ENCODE assay signal across 15 mouse cellular contexts in the genomic region with DNA sequence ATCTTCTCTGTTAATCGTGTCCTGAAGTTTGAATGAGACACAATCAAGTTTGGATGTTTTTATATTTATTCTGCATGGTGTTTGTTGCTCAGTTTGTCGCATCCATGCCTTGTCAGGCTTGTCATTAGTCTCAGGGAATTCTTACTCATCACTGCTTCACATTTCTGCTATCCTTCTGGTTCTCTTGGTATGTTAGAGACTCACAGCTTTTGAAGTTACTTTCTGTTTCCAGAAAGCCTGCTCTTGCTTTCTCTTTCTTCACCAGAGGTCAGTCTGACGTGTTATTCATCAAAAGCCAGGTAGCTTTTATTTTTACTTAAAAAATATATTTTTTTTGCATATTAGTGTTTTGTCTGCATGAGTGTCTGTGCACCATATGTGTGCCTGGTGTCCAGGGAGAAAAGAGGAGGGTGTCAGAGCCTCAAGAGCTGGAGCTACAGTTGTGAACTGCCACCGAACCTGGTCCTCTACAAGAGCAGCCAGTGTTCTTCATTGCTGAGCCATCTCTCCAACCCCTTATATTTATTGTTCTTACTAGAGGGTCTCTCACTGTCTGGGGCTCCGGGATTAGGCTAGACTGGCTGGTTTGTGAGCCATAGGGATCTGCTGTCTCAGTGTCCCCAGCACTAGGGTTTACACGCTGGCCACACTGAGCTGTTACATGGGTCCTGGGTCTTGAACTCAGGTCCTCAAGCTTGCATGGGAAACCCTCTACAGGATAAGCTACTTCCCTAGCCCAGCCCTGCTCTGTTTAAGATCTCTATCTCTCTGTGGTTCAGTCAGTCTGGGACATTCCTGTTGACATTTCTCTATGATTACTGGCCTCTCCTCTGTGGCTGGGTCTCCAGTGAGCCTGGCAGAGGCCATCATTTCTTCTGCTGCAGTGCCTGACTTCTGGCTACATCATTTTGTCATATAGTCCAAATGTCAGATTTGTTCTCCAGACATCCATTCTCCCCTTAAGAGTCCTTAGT. TPM values are rescaled to one million over a fixed set of nuclear protein-coding genes. Genes with fewer than 3 reads are reported as not detected.
A peak's percentile ranks its signal among the peaks of the same experiment; 100 is the strongest.
DNase-seq lines count a peak whose midpoint lies in the region; ATAC-seq lines count a peak whose summit lies in the region.
"Had no signal": no experiment of that assay in that cellular context is flagged by ENCODE, and none has a peak within 500 bp of the region (broad histone marks: within the 10 kb centered on the region; RNA-seq: fewer than 3 reads in every experiment).

No protein-coding gene starts in this region.

- no peaks in the 10 kb centered on the region for H3K9me3 ChIP-seq in midbrain, embryonic 11.5 days (ENCODE audit: control insufficient read depth, low read length)
- no peaks in the 10 kb centered on the region for H3K9me3 ChIP-seq in midbrain, embryonic 10.5 days (replicated peaks)
- no peaks in the 10 kb centered on the region for H3K9me3 ChIP-seq in embryonic facial prominence, embryonic 14.5 days (ENCODE audit: control insufficient read depth, low read length)
- H3K9me3 ChIP-seq: forebrain, embryonic 15.5 days; lung, embryonic 15.5 days had no signal

- no peak overlapping the region for H3K4me2 ChIP-seq in midbrain, embryonic 11.5 days
- H3K4me2 ChIP-seq in embryonic facial prominence, embryonic 14.5 days (ENCODE audit: low read depth, low read length): no peak overlapping the region
- H3K4me2 ChIP-seq: forebrain, embryonic 15.5 days; lung, embryonic 15.5 days had no signal

- no peaks in the 10 kb centered on the region for H3K36me3 ChIP-seq in midbrain, embryonic 11.5 days (ENCODE audit: control insufficient read depth, insufficient read depth, low read length)
- H3K36me3 ChIP-seq in midbrain, embryonic 10.5 days: no peaks in the 10 kb centered on the region
- no peaks in the 10 kb centered on the region for H3K36me3 ChIP-seq in embryonic facial prominence, embryonic 14.5 days (ENCODE audit: control insufficient read depth, insufficient read depth, low read length)
- H3K36me3 ChIP-seq: forebrain, embryonic 15.5 days; lung, embryonic 15.5 days had no signal

- WGBS in midbrain, embryonic 11.5 days: 84% methylated on average over 6 of the region's 6 CpGs
- WGBS in midbrain, embryonic 10.5 days: 77% methylated on average over 6 of the region's 6 CpGs
- WGBS in embryonic facial prominence, embryonic 14.5 days: 68% methylated on average over 6 of the region's 6 CpGs

- peaks cover 8% of the 10 kb centered on the region; the same call in 1 of the 2 replicates for H3K4me1 ChIP-seq in midbrain, embryonic 11.5 days (ENCODE audit: control insufficient read depth, insufficient read depth, low read length)
- peaks cover 27% of the 10 kb centered on the region for H3K4me1 ChIP-seq in midbrain, embryonic 10.5 days
- H3K4me1 ChIP-seq in embryonic facial prominence, embryonic 14.5 days (ENCODE audit: control insufficient read depth, insufficient read depth, low read length): peaks cover 34% of the 10 kb centered on the region

- peak; percentile 90 for DNase-seq in heart, adult 11 months
- no peak for DNase-seq in heart, postnatal 36 days
- peak; percentile 49 for DNase-seq in midbrain, embryonic 11.5 days (ENCODE audit: low spot score, missing footprints)
- DNase-seq in midbrain, embryonic 10.5 days (ENCODE audit: low spot score): no peak
- no peak for DNase-seq in embryonic facial prominence, embryonic 14.5 days (ENCODE audit: low spot score)
- no peak for DNase-seq in adrenal gland, adult 18-20 months (ENCODE audit: low spot score in 2 of 2)
- no peak for DNase-seq in gastrocnemius, postnatal 10 days
- DNase-seq: adrenal gland, postnatal 10 days; cerebellum, postnatal 25 days; gastrocnemius, postnatal 14 days; thymus, postnatal 36 days had no signal

- H3K9ac ChIP-seq in midbrain, embryonic 11.5 days (ENCODE audit: low read length): no peak overlapping the region
- H3K9ac ChIP-seq in embryonic facial prominence, embryonic 14.5 days (ENCODE audit: low read depth, low read length): 0 out of 2 replicates have a peak overlapping the region, but pooled peaks have one; percentile 14
- H3K9ac ChIP-seq: forebrain, embryonic 15.5 days; lung, embryonic 15.5 days had no signal

- H3K27ac ChIP-seq in midbrain, embryonic 11.5 days (ENCODE audit: low read depth, low read length): no peak overlapping the region
- H3K27ac ChIP-seq in midbrain, embryonic 10.5 days (replicated peaks): no peak overlapping the region; the same call in 1 of the 2 replicates
- H3K27ac ChIP-seq in embryonic facial prominence, embryonic 14.5 days (replicated peaks; ENCODE audit: low read depth, low read length): no peak overlapping the region
- H3K27ac ChIP-seq: forebrain, embryonic 15.5 days; kidney, postnatal 0 days; lung, embryonic 15.5 days had no signal

- no peak overlapping the region for H3K4me3 ChIP-seq in midbrain, embryonic 11.5 days (ENCODE audit: low read depth, low read length)
- H3K4me3 ChIP-seq in midbrain, embryonic 10.5 days: no peak overlapping the region
- no peak overlapping the region for H3K4me3 ChIP-seq in embryonic facial prominence, embryonic 14.5 days (ENCODE audit: low read depth, low read length)
- H3K4me3 ChIP-seq: forebrain, embryonic 15.5 days; lung, embryonic 15.5 days had no signal

- ATAC-seq in midbrain, embryonic 11.5 days (ENCODE audit: low FRiP score): no peak
- ATAC-seq in embryonic facial prominence, embryonic 14.5 days (ENCODE audit: low read depth): no peak
- ATAC-seq: forebrain, embryonic 15.5 days had no signal

- H3K27me3 ChIP-seq in midbrain, embryonic 11.5 days (ENCODE audit: control insufficient read depth, insufficient read depth, low read length): no peaks in the 10 kb centered on the region; the same call in 1 of the 2 replicates
- H3K27me3 ChIP-seq in midbrain, embryonic 10.5 days (ENCODE audit: low read depth, poor library complexity, severe bottlenecking): no peaks in the 10 kb centered on the region
- H3K27me3 ChIP-seq in embryonic facial prominence, embryonic 14.5 days (replicated peaks; ENCODE audit: control insufficient read depth, insufficient read depth, low read length): no peaks in the 10 kb centered on the region
- H3K27me3 ChIP-seq: CH12.LX; forebrain, embryonic 15.5 days; lung, embryonic 15.5 days had no signal

- intact Hi-C loops in heart, postnatal 36 days (cut with DNase I): loop anchor here (2.0 to 5.0 kb wide), 3 partner anchors 32 to 73 kb away; no protein-coding TSS in a partner anchor

RNA-seq across cellular contexts. Expression of a gene that starts 51.3 kb away (rescaled TPM):
- total RNA-seq in heart, postnatal 36 days (2021): 100 to 1,000 TPM; 273 to 286 TPM
- polyA plus RNA-seq in midbrain, embryonic 11.5 days (2014; fragmentation: Nextera tagmentation; extraction: Ambion mirVana): 23.2 and 25.2 TPM in 2 replicates
- polyA plus RNA-seq in midbrain, embryonic 10.5 days (2016; fragmentation: Nextera tagmentation; extraction: Ambion mirVana): 17.3 and 19.2 TPM in 2 replicates
- 39.3 and 41.6 TPM in 2 replicates for polyA plus RNA-seq in embryonic facial prominence, embryonic 14.5 days (2014; fragmentation: Nextera tagmentation; extraction: Ambion mirVana)
- 100 to 1,000 TPM in 1 of 2 experiments, 10 to 100 TPM in 1; 80.9 to 101 TPM for total RNA-seq in adrenal gland, adult 18-20 months (2021)
- total RNA-seq in gastrocnemius, postnatal 10 days (2021): 10 to 100 TPM; 52.5 to 53.3 TPM

Comparison
In these comparisons a context has a peak if more than half of its experiments do, and no peak if none do; other contexts are left out.
1. DNase-seq: peak in heart, adult 11 months (single experiment) and midbrain, embryonic 11.5 days (single experiment); none in heart, postnatal 36 days (0 of 2), midbrain, embryonic 10.5 days (single experiment), embryonic facial prominence, embryonic 14.5 days (single experiment), adrenal gland, adult 18-20 months (0 of 2) and gastrocnemius, postnatal 10 days (single experiment).